8 mouse cellular contexts compared by ENCODE assay signal in genomic region chr6:115994146-115994876, GRCm38 (mm10). TPM values are rescaled to one million over a fixed set of nuclear protein-coding genes. Genes with fewer than 3 reads are reported as not detected.
A peak's percentile ranks its signal among the peaks of the same experiment; 100 is the strongest.
DNase-seq lines count a peak whose midpoint lies in the region; ATAC-seq lines count a peak whose summit lies in the region.

No protein-coding gene starts in this region.

- no peaks in the 10 kb centered on the region for H3K36me3 ChIP-seq in forebrain, embryonic 13.5 days (ENCODE audit: poor library complexity, severe bottlenecking)
- H3K36me3 ChIP-seq in limb, embryonic 10.5 days, result no peaks in the 10 kb centered on the region
- no peaks in the 10 kb centered on the region for H3K36me3 ChIP-seq in neural tube, embryonic 11.5 days (ENCODE audit: control insufficient read depth, insufficient read depth, low read length)

- intact Hi-C loops in heart, postnatal 36 days (cut with DNase I), result loop anchor here (2.0 kb wide), 1 partner anchor 32 kb away; no protein-coding TSS in a partner anchor

- H3K4me1 ChIP-seq in forebrain, embryonic 13.5 days, result peaks cover 29% of the 10 kb centered on the region
- H3K4me1 ChIP-seq in limb, embryonic 10.5 days, result peaks cover 81% of the 10 kb centered on the region
- H3K4me1 ChIP-seq in neural tube, embryonic 11.5 days (ENCODE audit: control insufficient read depth, insufficient read depth, low read length), result peaks cover 24% of the 10 kb centered on the region

- H3K9me3 ChIP-seq in forebrain, embryonic 13.5 days (replicated peaks), result no peaks in the 10 kb centered on the region
- no peaks in the 10 kb centered on the region for H3K9me3 ChIP-seq in limb, embryonic 10.5 days (replicated peaks)
- no peaks in the 10 kb centered on the region for H3K9me3 ChIP-seq in neural tube, embryonic 11.5 days (ENCODE audit: control insufficient read depth, low read length)

- ATAC-seq in forebrain, embryonic 13.5 days, result no peak
- ATAC-seq in neural tube, embryonic 11.5 days (ENCODE audit: insufficient read depth, low FRiP score, low TSS enrichment), result no peak

- WGBS in forebrain, embryonic 13.5 days, result 1% methylated on average over 89 of the region's 93 CpGs
- WGBS in limb, embryonic 10.5 days, result 3% methylated on average over 93 of the region's 93 CpGs
- 1% methylated on average over 86 of the region's 93 CpGs for WGBS in neural tube, embryonic 11.5 days

- H3K27ac ChIP-seq in forebrain, embryonic 13.5 days, result peak overlapping the region; percentile 3; the same call in 1 of the 2 replicates
- peak overlapping the region; percentile 67 for H3K27ac ChIP-seq in limb, embryonic 10.5 days
- H3K27ac ChIP-seq in neural tube, embryonic 11.5 days (ENCODE audit: low read depth, low read length), result no peak overlapping the region

- H3K4me2 ChIP-seq in forebrain, embryonic 13.5 days, result peak overlapping the region; percentile 85
- peak overlapping the region; percentile 77 for H3K4me2 ChIP-seq in neural tube, embryonic 11.5 days (ENCODE audit: low read depth)

- peak; percentile 49 to 64 for DNase-seq in heart, adult 18-20 months
- no peak for DNase-seq in heart, postnatal 36 days
- peak; percentile 56 for DNase-seq in urinary bladder, adult 2 months (ENCODE audit: low spot score)
- DNase-seq in urinary bladder, postnatal 10 days (ENCODE audit: low spot score), result no peak
- DNase-seq in limb, embryonic 10.5 days (ENCODE audit: low spot score), result no peak
- DNase-seq in neural tube, embryonic 11.5 days (ENCODE audit: low spot score), result no peak
- DNase-seq in layer of hippocampus, adult 9-10 months (ENCODE audit: low spot score), result no peak

- H3K4me3 ChIP-seq in forebrain, embryonic 13.5 days, result peak overlapping the region; percentile 56
- peak overlapping the region; percentile 65 for H3K4me3 ChIP-seq in limb, embryonic 10.5 days
- peak overlapping the region; percentile 56 for H3K4me3 ChIP-seq in neural tube, embryonic 11.5 days (ENCODE audit: low read depth, low read length)

- H3K27me3 ChIP-seq in forebrain, embryonic 13.5 days, result peaks cover 51% of the 10 kb centered on the region
- peaks cover 48% of the 10 kb centered on the region for H3K27me3 ChIP-seq in limb, embryonic 10.5 days (ENCODE audit: low read depth, poor library complexity, severe bottlenecking)
- H3K27me3 ChIP-seq in neural tube, embryonic 11.5 days (ENCODE audit: control insufficient read depth, insufficient read depth, low read length), result peaks cover 24% of the 10 kb centered on the region

- H3K9ac ChIP-seq in forebrain, embryonic 13.5 days, result peak overlapping the region; percentile 63
- peak overlapping the region; percentile 49 for H3K9ac ChIP-seq in neural tube, embryonic 11.5 days (ENCODE audit: low read length)

RNA-seq across cellular contexts. Expression of gene Plxnd1, which starts 0.5 kb away (rescaled TPM):
- total RNA-seq in heart, adult 18-20 months (2021), result 10 to 100 TPM; 54.6 to 68.7 TPM
- 10 to 100 TPM; 69.9 to 74.6 TPM for total RNA-seq in heart, postnatal 36 days (2021)
- polyA plus RNA-seq in urinary bladder, adult 2 months (2012; rRNA removed), result 35.8 and 45.2 TPM in 2 replicates
- 14.3 and 19.7 TPM in 2 replicates for polyA plus RNA-seq in forebrain, embryonic 13.5 days (2015; fragmentation: Nextera tagmentation; extraction: Ambion mirVana)
- polyA plus RNA-seq in limb, embryonic 10.5 days (2016; fragmentation: Nextera tagmentation; extraction: Ambion mirVana), result 27.9 and 30.9 TPM in 2 replicates
- 23.8 and 28.7 TPM in 2 replicates for polyA plus RNA-seq in neural tube, embryonic 11.5 days (2014; fragmentation: Nextera tagmentation; extraction: Ambion mirVana)

RNA-seq across cellular contexts. Expression of gene H1foo, which starts 49.6 kb away (rescaled TPM):
- not detected for total RNA-seq in heart, adult 18-20 months (2021)
- not detected for total RNA-seq in heart, postnatal 36 days (2021)
- polyA plus RNA-seq in urinary bladder, adult 2 months (2012; rRNA removed), result not detected in 2 replicates
- not detected in 2 replicates for polyA plus RNA-seq in forebrain, embryonic 13.5 days (2015; fragmentation: Nextera tagmentation; extraction: Ambion mirVana)
- not detected in 2 replicates for polyA plus RNA-seq in limb, embryonic 10.5 days (2016; fragmentation: Nextera tagmentation; extraction: Ambion mirVana)
- polyA plus RNA-seq in neural tube, embryonic 11.5 days (2014; fragmentation: Nextera tagmentation; extraction: Ambion mirVana), result not detected in 2 replicates

Comparison
In these comparisons a context has a peak if more than half of its experiments do, and no peak if none do; other contexts are left out.
1. DNase-seq: peak in heart, adult 18-20 months (2 of 2) and urinary bladder, adult 2 months (single experiment); none in heart, postnatal 36 days (0 of 2), urinary bladder, postnatal 10 days (single experiment), limb, embryonic 10.5 days (single experiment), neural tube, embryonic 11.5 days (single experiment) and layer of hippocampus, adult 9-10 months (single experiment).
2. Peak in every context shown above with its lines, with median percentiles within 50 percentile points of each other: H3K4me3 ChIP-seq.